Mouse (Mus musculus) stomach, embryonic 14.5 days (tissue): Measurements from ENCODE around the gene Tspear. TPM values are rescaled to one million over a fixed set of nuclear protein-coding genes. Genes with fewer than 3 reads are reported as not detected.

ENCODE experiments used
- ATAC-seq: fragments of 200-750 bp; cut with Nextera tagmentation; 2 replicates; pipeline ENCODE4 v1.8.0; 2017; ENCODE audit warnings: low read depth, moderate TSS enrichment; ENCODE audit not compliant: insufficient number of reproducible peaks, insufficient read depth, low FRiP score
- H3K27ac ChIP-seq: fragments of 300-500 bp; sonication (generic); 2 replicates; pipeline ENCODE4 v1.5.1; 2014; ENCODE audit warnings: mild to moderate bottlenecking, low read length, moderate library complexity, mixed read lengths
- H3K27me3 ChIP-seq: fragments of 300-500 bp; sonication (generic); 2 replicates; pipeline ENCODE4 v1.6.1; 2014; ENCODE audit warnings: low read length, control low read depth, mixed read lengths; ENCODE audit not compliant: control insufficient read depth, insufficient read depth
- H3K36me3 ChIP-seq: fragments of 300-500 bp; sonication (generic); 2 replicates; pipeline ENCODE4 v1.6.1; 2014; ENCODE audit warnings: mild to moderate bottlenecking, control low read depth, low read length, moderate library complexity, mixed read lengths; ENCODE audit not compliant: control insufficient read depth, insufficient read depth
- H3K4me1 ChIP-seq: fragments of 300-500 bp; sonication (generic); 2 replicates; pipeline ENCODE4 v1.6.1; 2014; ENCODE audit warnings: low read length, control low read depth, mixed read lengths; ENCODE audit not compliant: control insufficient read depth, insufficient read depth
- H3K4me2 ChIP-seq: fragments of 300-500 bp; sonication (generic); replicated peaks from 2 replicates; pipeline ENCODE4 v1.6.1; 2014; ENCODE audit warnings: low read depth, low read length, control low read depth
- H3K4me3 ChIP-seq: fragments of 300-500 bp; sonication (generic); 2 replicates; pipeline ENCODE4 v1.5.1; 2014; ENCODE audit warnings: low read depth, low read length, control low read depth
- H3K9ac ChIP-seq: fragments of 300-500 bp; sonication (generic); replicated peaks from 2 replicates; pipeline ENCODE4 v1.6.1; 2014; ENCODE audit warnings: low read depth, mild to moderate bottlenecking, control low read depth, low read length, moderate library complexity, mixed read lengths
- H3K9me3 ChIP-seq: fragments of 300-500 bp; sonication (generic); 2 replicates; pipeline ENCODE4 v1.6.1; 2016; ENCODE audit warnings: low read depth, low read length, control low read depth; ENCODE audit not compliant: control insufficient read depth
- whole genome bisulfite sequencing: fragments of 180-500 bp; shearing (Covaris S2); extraction: QIAGEN DNeasy Blood & Tissue Kit; methylation state at CpG from one replicate; pipeline ENCODE4 v1.1.7; 2014; 5-methylcytosine and 5-hydroxymethylcytosine counted together
- polyA plus RNA-seq: library from polyadenylated mRNA; unstranded; fragments of >200 nt; fragmentation: Nextera tagmentation; extraction: Ambion mirVana; gene quantifications from 2 replicates; pipeline ENCODE4 v1.2.1, GENCODE M21; 2014

Tspear gene
- polyA plus RNA-seq, result 0.71 and 1.2 TPM in 2 replicates

- Histone ChIP-seq H3K4me1 (0 out of 2 replicates have a peak, but pooled peaks cover 4% of the 10 kb centered on the region), H3K27ac (peak within 1 kb of the TSS; percentile 28; the same call in 1 of the 2 replicates), H3K36me3 (no peaks in the 10 kb centered on the region), H3K4me3 (no peak within 1 kb of the TSS), H3K4me2 (peak within 1 kb of the TSS; percentile 10; the same call in 1 of the 2 replicates), H3K9me3 (no peaks in the 10 kb centered on the region), H3K9ac (no peak within 1 kb of the TSS), H3K27me3 (peaks cover 11% of the 10 kb centered on the region; the same call in 1 of the 2 replicates)
- WGBS, result 5% methylated on average over 22 of the region's 22 CpGs
- ATAC-seq, result peak; percentile 47; the same call in 1 of the 2 replicates
These were observed at the start of gene Tspear for GRCm38 (mm10) chr10:77685895-77686664. Gene Tspear (plus strand): TSS chr10:77686569.

GRCm38 (mm10) chr10:77638956-77639355 is 47.4 kb upstream of the Tspear start:
- Histone ChIP-seq H3K36me3 (peaks cover 40% of the 10 kb centered on the region), H3K4me3 (no peak overlapping the region), H3K4me2 (no peak overlapping the region), H3K27me3 (no peaks in the 10 kb centered on the region), H3K9me3 (no peaks in the 10 kb centered on the region), H3K9ac (no peak overlapping the region), H3K4me1 (no peaks in the 10 kb centered on the region), H3K27ac (no peak overlapping the region)
- no peak for ATAC-seq
- WGBS, result 82% methylated on average over 6 of the region's 6 CpGs

- no peaks in the 10 kb centered on the region for H3K27me3 ChIP-seq
- no peaks in the 10 kb centered on the region for H3K4me1 ChIP-seq
- H3K4me2 ChIP-seq, result no peak overlapping the region
- no peak overlapping the region for H3K27ac ChIP-seq
- peaks cover 53% of the 10 kb centered on the region for H3K36me3 ChIP-seq
- H3K4me3 ChIP-seq, result no peak overlapping the region
- no peaks in the 10 kb centered on the region for H3K9me3 ChIP-seq
- ATAC-seq, result no peak
- H3K9ac ChIP-seq, result no peak overlapping the region
- 85% methylated on average over 7 of the region's 7 CpGs for WGBS
These were observed 43.2 kb upstream of the Tspear start for GRCm38 (mm10) chr10:77643160-77643559.

- Histone ChIP-seq H3K36me3 (peaks cover 49% of the 10 kb centered on the region), H3K4me2 (no peak overlapping the region), H3K4me1 (no peaks in the 10 kb centered on the region), H3K27ac (no peak overlapping the region), H3K9ac (no peak overlapping the region), H3K27me3 (no peaks in the 10 kb centered on the region), H3K4me3 (no peak overlapping the region), H3K9me3 (no peaks in the 10 kb centered on the region)
- 93% methylated on average over 5 of the region's 5 CpGs for WGBS
- no peak for ATAC-seq
These were observed 40.8 kb upstream of the Tspear start for GRCm38 (mm10) chr10:77645571-77645970.

- ATAC-seq, result no peak
- H3K27me3 ChIP-seq, result no peaks in the 10 kb centered on the region
- H3K4me2 ChIP-seq, result no peak overlapping the region
- no peak overlapping the region for H3K9ac ChIP-seq
- H3K9me3 ChIP-seq, result no peaks in the 10 kb centered on the region
- WGBS, result 71% methylated on average over 1 of the region's 1 CpGs
- H3K27ac ChIP-seq, result no peak overlapping the region
- no peak overlapping the region for H3K4me3 ChIP-seq
- peaks cover 32% of the 10 kb centered on the region for H3K36me3 ChIP-seq
- no peaks in the 10 kb centered on the region for H3K4me1 ChIP-seq
These were observed 38.9 kb upstream of the Tspear start for GRCm38 (mm10) chr10:77647461-77647860.

GRCm38 (mm10) chr10:77647901-77648300 is 38.5 kb upstream of the Tspear start:
- Histone ChIP-seq H3K9ac (no peak overlapping the region), H3K36me3 (peaks cover 31% of the 10 kb centered on the region), H3K9me3 (no peaks in the 10 kb centered on the region), H3K27me3 (no peaks in the 10 kb centered on the region), H3K4me2 (no peak overlapping the region), H3K4me3 (no peak overlapping the region), H3K27ac (no peak overlapping the region), H3K4me1 (no peaks in the 10 kb centered on the region)
- no peak for ATAC-seq
- WGBS, result 82% methylated on average over 8 of the region's 8 CpGs

- no peak for ATAC-seq
- H3K36me3 ChIP-seq, result no peaks in the 10 kb centered on the region; the same call in 1 of the 2 replicates
- WGBS, result 88% methylated on average over 9 of the region's 9 CpGs
These were observed 34.3 kb upstream of the Tspear start for GRCm38 (mm10) chr10:77652046-77652445.

GRCm38 (mm10) chr10:77658286-77658994 is 27.9 kb upstream of the Tspear start:
- Histone ChIP-seq H3K27me3 (no peaks in the 10 kb centered on the region), H3K27ac (no peak overlapping the region), H3K9me3 (no peaks in the 10 kb centered on the region), H3K4me3 (no peak overlapping the region), H3K4me1 (no peaks in the 10 kb centered on the region), H3K4me2 (no peak overlapping the region), H3K36me3 (no peaks in the 10 kb centered on the region), H3K9ac (no peak overlapping the region)
- 47% methylated on average over 15 of the region's 15 CpGs for WGBS
- 0 out of 2 replicates have a peak, but pooled peaks have one; percentile 49 for ATAC-seq

More at GRCm38 (mm10) chr10:77652046-77652445, 34.3 kb upstream of the Tspear start:
- no peaks in the 10 kb centered on the region for H3K9me3 ChIP-seq
- no peaks in the 10 kb centered on the region for H3K4me1 ChIP-seq
- H3K9ac ChIP-seq, result no peak overlapping the region
- no peak overlapping the region for H3K4me3 ChIP-seq
- no peak overlapping the region for H3K27ac ChIP-seq
- no peak overlapping the region for H3K4me2 ChIP-seq
- no peaks in the 10 kb centered on the region for H3K27me3 ChIP-seq
